11 mouse cellular contexts compared by ENCODE assay signal in genomic region chr1:135162720-135163119, GRCm38 (mm10). TPM values are rescaled to one million over a fixed set of nuclear protein-coding genes. Genes with fewer than 3 reads are reported as not detected.
DNase-seq lines count a peak whose midpoint lies in the region; ATAC-seq lines count a peak whose summit lies in the region.
"Had no signal": no experiment of that assay in that cellular context is flagged by ENCODE, and none has a peak within 500 bp of the region (broad histone marks: within the 10 kb centered on the region; RNA-seq: fewer than 3 reads in every experiment).

No protein-coding gene starts in this region.

- no peaks in the 10 kb centered on the region for H3K9me3 ChIP-seq in forebrain, embryonic 15.5 days
- no peaks in the 10 kb centered on the region for H3K9me3 ChIP-seq in forebrain, embryonic 11.5 days (ENCODE audit: control insufficient read depth, low read length)
- no peaks in the 10 kb centered on the region for H3K9me3 ChIP-seq in midbrain, embryonic 15.5 days
- H3K9me3 ChIP-seq in midbrain, embryonic 11.5 days (ENCODE audit: control insufficient read depth, low read length): no peaks in the 10 kb centered on the region
- no peaks in the 10 kb centered on the region for H3K9me3 ChIP-seq in embryonic facial prominence, embryonic 13.5 days
- H3K9me3 ChIP-seq in intestine, embryonic 15.5 days: no peaks in the 10 kb centered on the region

- H3K27me3 ChIP-seq in forebrain, embryonic 15.5 days: no peaks in the 10 kb centered on the region
- no peaks in the 10 kb centered on the region for H3K27me3 ChIP-seq in forebrain, embryonic 11.5 days (ENCODE audit: control insufficient read depth, insufficient read depth, low read length)
- no peaks in the 10 kb centered on the region for H3K27me3 ChIP-seq in midbrain, embryonic 15.5 days (replicated peaks)
- H3K27me3 ChIP-seq in midbrain, embryonic 11.5 days (ENCODE audit: control insufficient read depth, insufficient read depth, low read length): no peaks in the 10 kb centered on the region
- H3K27me3 ChIP-seq in embryonic facial prominence, embryonic 13.5 days: no peaks in the 10 kb centered on the region
- H3K27me3 ChIP-seq in intestine, embryonic 15.5 days (replicated peaks): no peaks in the 10 kb centered on the region

- WGBS in forebrain, embryonic 15.5 days: 22% methylated on average over 6 of the region's 6 CpGs
- 22% methylated on average over 6 of the region's 6 CpGs for WGBS in forebrain, embryonic 11.5 days
- WGBS in midbrain, embryonic 15.5 days: 28% methylated on average over 6 of the region's 6 CpGs
- 32% methylated on average over 6 of the region's 6 CpGs for WGBS in midbrain, embryonic 11.5 days
- 28% methylated on average over 6 of the region's 6 CpGs for WGBS in embryonic facial prominence, embryonic 13.5 days
- 72% methylated on average over 6 of the region's 6 CpGs for WGBS in intestine, embryonic 15.5 days

- no peak for ATAC-seq in forebrain, embryonic 15.5 days (replicated peaks)
- ATAC-seq in forebrain, embryonic 11.5 days (replicated peaks; ENCODE audit: low FRiP score): no peak
- ATAC-seq in midbrain, embryonic 15.5 days (replicated peaks): no peak
- no peak for ATAC-seq in midbrain, embryonic 11.5 days (ENCODE audit: low FRiP score)
- ATAC-seq in embryonic facial prominence, embryonic 13.5 days (ENCODE audit: insufficient number of reproducible peaks, insufficient read depth, low FRiP score, low TSS enrichment, low read depth): no peak
- ATAC-seq in intestine, embryonic 15.5 days: no peak
- ATAC-seq: liver, postnatal 0 days had no signal

- DNase-seq in forebrain, embryonic 11.5 days (ENCODE audit: low spot score): no peak
- no peak for DNase-seq in midbrain, embryonic 11.5 days (ENCODE audit: low spot score, missing footprints)
- DNase-seq in layer of hippocampus, postnatal 14 days (ENCODE audit: low spot score in 2 of 2): peak; percentile 64 to 89
- DNase-seq in B cell, adult 2 months: no peak
- DNase-seq: heart, postnatal 10 days; kidney, adult 8-10 months; liver, postnatal 0 days had no signal

- peaks cover 16% of the 10 kb centered on the region; the same call in 1 of the 2 replicates for H3K4me1 ChIP-seq in forebrain, embryonic 15.5 days
- H3K4me1 ChIP-seq in forebrain, embryonic 11.5 days (replicated peaks; ENCODE audit: control insufficient read depth, insufficient read depth, low read length): 0 out of 2 replicates have a peak, but pooled peaks cover 1% of the 10 kb centered on the region
- no peaks in the 10 kb centered on the region for H3K4me1 ChIP-seq in midbrain, embryonic 15.5 days
- no peaks in the 10 kb centered on the region for H3K4me1 ChIP-seq in midbrain, embryonic 11.5 days (ENCODE audit: control insufficient read depth, insufficient read depth, low read length)
- peaks cover 9% of the 10 kb centered on the region for H3K4me1 ChIP-seq in embryonic facial prominence, embryonic 13.5 days
- 0 out of 2 replicates have a peak, but pooled peaks cover 3% of the 10 kb centered on the region for H3K4me1 ChIP-seq in intestine, embryonic 15.5 days (replicated peaks)

- peak overlapping the region; percentile 53; the same call in 1 of the 2 replicates for H3K27ac ChIP-seq in forebrain, embryonic 15.5 days (replicated peaks)
- no peak overlapping the region for H3K27ac ChIP-seq in forebrain, embryonic 11.5 days (ENCODE audit: low read depth, low read length)
- peak overlapping the region; percentile 26 for H3K27ac ChIP-seq in midbrain, embryonic 15.5 days
- no peak overlapping the region for H3K27ac ChIP-seq in midbrain, embryonic 11.5 days (ENCODE audit: low read depth, low read length)
- peak overlapping the region; percentile 16; the same call in 1 of the 2 replicates for H3K27ac ChIP-seq in embryonic facial prominence, embryonic 13.5 days
- no peak overlapping the region for H3K27ac ChIP-seq in intestine, embryonic 15.5 days

- no peaks in the 10 kb centered on the region for H3K36me3 ChIP-seq in forebrain, embryonic 15.5 days
- H3K36me3 ChIP-seq in forebrain, embryonic 11.5 days (ENCODE audit: control insufficient read depth, insufficient read depth, low read length): no peaks in the 10 kb centered on the region
- H3K36me3 ChIP-seq in midbrain, embryonic 15.5 days (replicated peaks): no peaks in the 10 kb centered on the region
- no peaks in the 10 kb centered on the region for H3K36me3 ChIP-seq in midbrain, embryonic 11.5 days (ENCODE audit: control insufficient read depth, insufficient read depth, low read length)
- no peaks in the 10 kb centered on the region for H3K36me3 ChIP-seq in embryonic facial prominence, embryonic 13.5 days
- H3K36me3 ChIP-seq in intestine, embryonic 15.5 days: no peaks in the 10 kb centered on the region

- H3K4me3 ChIP-seq in forebrain, embryonic 15.5 days: no peak overlapping the region
- no peak overlapping the region for H3K4me3 ChIP-seq in forebrain, embryonic 11.5 days (ENCODE audit: low read depth, low read length)
- H3K4me3 ChIP-seq in midbrain, embryonic 15.5 days: no peak overlapping the region
- no peak overlapping the region for H3K4me3 ChIP-seq in midbrain, embryonic 11.5 days (ENCODE audit: low read depth, low read length)
- H3K4me3 ChIP-seq in embryonic facial prominence, embryonic 13.5 days: no peak overlapping the region
- H3K4me3 ChIP-seq in intestine, embryonic 15.5 days (replicated peaks): no peak overlapping the region

- H3K9ac ChIP-seq in forebrain, embryonic 15.5 days (replicated peaks): no peak overlapping the region
- H3K9ac ChIP-seq in forebrain, embryonic 11.5 days (ENCODE audit: low read length): no peak overlapping the region
- no peak overlapping the region for H3K9ac ChIP-seq in midbrain, embryonic 15.5 days
- no peak overlapping the region for H3K9ac ChIP-seq in midbrain, embryonic 11.5 days (ENCODE audit: low read length)
- H3K9ac ChIP-seq in embryonic facial prominence, embryonic 13.5 days: no peak overlapping the region
- H3K9ac ChIP-seq in intestine, embryonic 15.5 days: no peak overlapping the region
- H3K9ac ChIP-seq: liver, postnatal 0 days had no signal

- no peak overlapping the region for H3K4me2 ChIP-seq in forebrain, embryonic 15.5 days (replicated peaks)
- no peak overlapping the region for H3K4me2 ChIP-seq in forebrain, embryonic 11.5 days (ENCODE audit: low read depth, low read length, severe bottlenecking)
- H3K4me2 ChIP-seq in midbrain, embryonic 15.5 days: no peak overlapping the region
- H3K4me2 ChIP-seq in midbrain, embryonic 11.5 days: no peak overlapping the region
- no peak overlapping the region for H3K4me2 ChIP-seq in embryonic facial prominence, embryonic 13.5 days
- H3K4me2 ChIP-seq in intestine, embryonic 15.5 days (replicated peaks): no peak overlapping the region

RNA-seq across cellular contexts. Expression of gene Gpr37l1, which starts 4.8 kb away (rescaled TPM):
- polyA plus RNA-seq in forebrain, embryonic 15.5 days (2015; fragmentation: Nextera tagmentation; extraction: Ambion mirVana): 0.31 and 0.33 TPM in 2 replicates
- not detected in 2 replicates for polyA plus RNA-seq in forebrain, embryonic 11.5 days (2014; fragmentation: Nextera tagmentation; extraction: Ambion mirVana)
- polyA plus RNA-seq in midbrain, embryonic 15.5 days (2015; fragmentation: Nextera tagmentation; extraction: Ambion mirVana): 0.87 and 1.2 TPM in 2 replicates
- not detected in 2 replicates for polyA plus RNA-seq in midbrain, embryonic 11.5 days (2014; fragmentation: Nextera tagmentation; extraction: Ambion mirVana)
- polyA plus RNA-seq in embryonic facial prominence, embryonic 13.5 days (2015; fragmentation: Nextera tagmentation; extraction: Ambion mirVana): not detected in 2 replicates
- total RNA-seq in layer of hippocampus, postnatal 14 days (2021): 100 to 1,000 TPM; 186 to 187 TPM
- polyA plus RNA-seq in intestine, embryonic 15.5 days (2015; fragmentation: Nextera tagmentation; extraction: Ambion mirVana): 0.47 and 0.73 TPM in 2 replicates
- polyA plus RNA-seq: liver, postnatal 0 days had no signal

RNA-seq across cellular contexts. Expression of gene Arl8a, which starts 16.1 kb away (rescaled TPM):
- 301 and 307 TPM in 2 replicates for polyA plus RNA-seq in forebrain, embryonic 15.5 days (2015; fragmentation: Nextera tagmentation; extraction: Ambion mirVana)
- 67.9 and 73.5 TPM in 2 replicates for polyA plus RNA-seq in forebrain, embryonic 11.5 days (2014; fragmentation: Nextera tagmentation; extraction: Ambion mirVana)
- polyA plus RNA-seq in midbrain, embryonic 15.5 days (2015; fragmentation: Nextera tagmentation; extraction: Ambion mirVana): 401 and 406 TPM in 2 replicates
- polyA plus RNA-seq in midbrain, embryonic 11.5 days (2014; fragmentation: Nextera tagmentation; extraction: Ambion mirVana): 61.3 and 72.2 TPM in 2 replicates
- polyA plus RNA-seq in embryonic facial prominence, embryonic 13.5 days (2015; fragmentation: Nextera tagmentation; extraction: Ambion mirVana): 75.2 and 78.6 TPM in 2 replicates
- total RNA-seq in layer of hippocampus, postnatal 14 days (2021): 100 to 1,000 TPM; 307 to 334 TPM
- 60.6 TPM in 2 replicates for polyA plus RNA-seq in intestine, embryonic 15.5 days (2015; fragmentation: Nextera tagmentation; extraction: Ambion mirVana)

RNA-seq across cellular contexts. Expression of gene Ptpn7, which starts 30.2 kb away (rescaled TPM):
- 0.23 and 0.24 TPM in 2 replicates for polyA plus RNA-seq in forebrain, embryonic 15.5 days (2015; fragmentation: Nextera tagmentation; extraction: Ambion mirVana)
- 1.8 TPM in 2 replicates for polyA plus RNA-seq in forebrain, embryonic 11.5 days (2014; fragmentation: Nextera tagmentation; extraction: Ambion mirVana)
- 0.34 and 0.50 TPM in 2 replicates for polyA plus RNA-seq in midbrain, embryonic 15.5 days (2015; fragmentation: Nextera tagmentation; extraction: Ambion mirVana)
- polyA plus RNA-seq in midbrain, embryonic 11.5 days (2014; fragmentation: Nextera tagmentation; extraction: Ambion mirVana): 1.4 and 1.6 TPM in 2 replicates
- 1.5 and 2.2 TPM in 2 replicates for polyA plus RNA-seq in embryonic facial prominence, embryonic 13.5 days (2015; fragmentation: Nextera tagmentation; extraction: Ambion mirVana)
- total RNA-seq in layer of hippocampus, postnatal 14 days (2021): not detected
- polyA plus RNA-seq in intestine, embryonic 15.5 days (2015; fragmentation: Nextera tagmentation; extraction: Ambion mirVana): 2.0 TPM in 2 replicates

RNA-seq across cellular contexts. Expression of gene Lgr6, which starts 57.6 kb away (rescaled TPM):
- 0.41 and 0.61 TPM in 2 replicates for polyA plus RNA-seq in forebrain, embryonic 15.5 days (2015; fragmentation: Nextera tagmentation; extraction: Ambion mirVana)
- polyA plus RNA-seq in forebrain, embryonic 11.5 days (2014; fragmentation: Nextera tagmentation; extraction: Ambion mirVana): 0.17 and 0.32 TPM in 2 replicates
- polyA plus RNA-seq in midbrain, embryonic 15.5 days (2015; fragmentation: Nextera tagmentation; extraction: Ambion mirVana): 0.77 and 1.0 TPM in 2 replicates
- 0.12 and 0.15 TPM in 2 replicates for polyA plus RNA-seq in midbrain, embryonic 11.5 days (2014; fragmentation: Nextera tagmentation; extraction: Ambion mirVana)
- 8.3 and 11.5 TPM in 2 replicates for polyA plus RNA-seq in embryonic facial prominence, embryonic 13.5 days (2015; fragmentation: Nextera tagmentation; extraction: Ambion mirVana)
- 1 to 10 TPM; 1.6 to 2.5 TPM for total RNA-seq in layer of hippocampus, postnatal 14 days (2021)
- polyA plus RNA-seq in intestine, embryonic 15.5 days (2015; fragmentation: Nextera tagmentation; extraction: Ambion mirVana): 0.45 and 0.49 TPM in 2 replicates

Comparison
In these comparisons a context has a peak if more than half of its experiments do, and no peak if none do; other contexts are left out.
1. H3K27ac ChIP-seq: peak in forebrain, embryonic 15.5 days (single experiment), midbrain, embryonic 15.5 days (single experiment) and embryonic facial prominence, embryonic 13.5 days (single experiment); none in forebrain, embryonic 11.5 days (single experiment), midbrain, embryonic 11.5 days (single experiment) and intestine, embryonic 15.5 days (single experiment).
2. DNase-seq: peak in layer of hippocampus, postnatal 14 days (2 of 2); none in forebrain, embryonic 11.5 days (single experiment), midbrain, embryonic 11.5 days (single experiment) and B cell, adult 2 months (0 of 2).